Mouse (Mus musculus) hindbrain, embryonic 14.5 days (tissue): ENCODE measurements at regions not wholly inside any gene's neighbourhood (a gene's known extent, or its start where the extent isn't known, plus 50 kb on each side); places are given as distances from the start of the nearest gene placed in this dataset.

Experiments
- ATAC-seq: fragments of 200-750 bp; cut with Nextera tagmentation; 2 replicates; pipeline ENCODE4 v1.8.0; 2017; ENCODE audit warnings: moderate number of reproducible peaks, mild to moderate bottlenecking, moderate TSS enrichment, moderate library complexity; ENCODE audit not compliant: low FRiP score
- DNase-seq: peaks from one replicate; pipeline ENCODE4 v3.0.0-alpha.2; 2015; ENCODE audit warnings: low spot score
- H3K27ac ChIP-seq: fragments of 300-500 bp; sonication (generic); 2 replicates; pipeline ENCODE4 v1.5.1; 2014; ENCODE audit warnings: mild to moderate bottlenecking, moderate library complexity
- H3K27me3 ChIP-seq: fragments of 300-500 bp; sonication (generic); 2 replicates; pipeline ENCODE4 v1.6.1; 2014; ENCODE audit warnings: mild to moderate bottlenecking, low read length, mixed read lengths; ENCODE audit not compliant: control insufficient read depth, insufficient read depth
- H3K36me3 ChIP-seq: fragments of 300-500 bp; sonication (generic); replicated peaks from 2 replicates; pipeline ENCODE4 v1.6.1; 2014; ENCODE audit not compliant: control insufficient read depth, insufficient read depth
- H3K4me1 ChIP-seq: fragments of 300-500 bp; sonication (generic); replicated peaks from 2 replicates; pipeline ENCODE4 v1.6.1; 2014; ENCODE audit warnings: antibody characterized with exemption, low read length, mixed read lengths; ENCODE audit not compliant: control insufficient read depth, insufficient read depth
- H3K4me2 ChIP-seq: fragments of 300-500 bp; sonication (generic); replicated peaks from 2 replicates; pipeline ENCODE4 v1.6.1; 2014; ENCODE audit warnings: mild to moderate bottlenecking, moderate library complexity
- H3K4me3 ChIP-seq: fragments of 300-500 bp; sonication (generic); replicated peaks from 2 replicates; pipeline ENCODE4 v1.5.1; 2014; ENCODE audit warnings: mild to moderate bottlenecking, low read length
- H3K9ac ChIP-seq: fragments of 300-500 bp; sonication (generic); 2 replicates; pipeline ENCODE4 v1.6.1; 2014
- H3K9me3 ChIP-seq: fragments of 300-500 bp; sonication (generic); 2 replicates; pipeline ENCODE4 v1.6.1; 2016; ENCODE audit warnings: low read length; ENCODE audit not compliant: control insufficient read depth
- WGBS: fragments of 180-500 bp; shearing (Covaris S2); extraction: QIAGEN DNeasy Blood & Tissue Kit; methylation state at CpG from one replicate; pipeline ENCODE4 v1.1.7; 2014; 5-methylcytosine and 5-hydroxymethylcytosine counted together

GRCm38 (mm10) chr16:29842071-29842470 lies 222.1 kb upstream of the Hes1 start:
- Histone ChIP-seq H3K27me3 (peaks cover 63% of the 10 kb centered on the region), H3K27ac (no peak overlapping the region), H3K36me3 (no peaks in the 10 kb centered on the region), H3K9me3 (no peaks in the 10 kb centered on the region), H3K4me2 (no peak overlapping the region), H3K4me1 (peaks cover 24% of the 10 kb centered on the region), H3K9ac (no peak overlapping the region), H3K4me3 (no peak overlapping the region)
- no peak for DNase-seq
- 81% methylated on average over 4 of the region's 4 CpGs for WGBS
- no peak for ATAC-seq

DNA sequence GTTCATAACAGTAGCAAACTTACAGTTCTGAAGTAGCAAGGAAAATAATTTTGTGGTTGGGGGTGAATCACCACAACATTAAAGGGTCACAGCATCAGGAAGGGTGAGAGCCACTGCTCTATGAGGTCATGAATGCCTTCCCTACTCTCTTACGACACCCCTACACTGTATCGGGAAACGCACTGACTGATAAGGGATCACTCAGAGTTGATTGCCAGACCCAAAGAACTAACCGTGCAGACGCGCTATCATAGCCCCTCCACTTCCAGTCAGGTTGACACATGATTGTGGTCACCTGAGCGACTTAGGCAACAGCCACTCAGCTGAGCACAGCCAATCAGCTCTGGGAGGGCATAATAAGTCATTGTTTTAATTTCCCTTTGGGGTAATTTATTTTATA lies 220.7 kb upstream of the Hes1 start:
- Histone ChIP-seq H3K36me3 (no peaks in the 10 kb centered on the region), H3K4me3 (no peak overlapping the region), H3K9ac (no peak overlapping the region), H3K27me3 (peaks cover 54% of the 10 kb centered on the region), H3K27ac (no peak overlapping the region), H3K9me3 (no peaks in the 10 kb centered on the region), H3K4me2 (no peak overlapping the region), H3K4me1 (peaks cover 19% of the 10 kb centered on the region)
- 89% methylated on average over 7 of the region's 7 CpGs for WGBS
- DNase-seq (no peak), ATAC-seq (no peak)

DNA sequence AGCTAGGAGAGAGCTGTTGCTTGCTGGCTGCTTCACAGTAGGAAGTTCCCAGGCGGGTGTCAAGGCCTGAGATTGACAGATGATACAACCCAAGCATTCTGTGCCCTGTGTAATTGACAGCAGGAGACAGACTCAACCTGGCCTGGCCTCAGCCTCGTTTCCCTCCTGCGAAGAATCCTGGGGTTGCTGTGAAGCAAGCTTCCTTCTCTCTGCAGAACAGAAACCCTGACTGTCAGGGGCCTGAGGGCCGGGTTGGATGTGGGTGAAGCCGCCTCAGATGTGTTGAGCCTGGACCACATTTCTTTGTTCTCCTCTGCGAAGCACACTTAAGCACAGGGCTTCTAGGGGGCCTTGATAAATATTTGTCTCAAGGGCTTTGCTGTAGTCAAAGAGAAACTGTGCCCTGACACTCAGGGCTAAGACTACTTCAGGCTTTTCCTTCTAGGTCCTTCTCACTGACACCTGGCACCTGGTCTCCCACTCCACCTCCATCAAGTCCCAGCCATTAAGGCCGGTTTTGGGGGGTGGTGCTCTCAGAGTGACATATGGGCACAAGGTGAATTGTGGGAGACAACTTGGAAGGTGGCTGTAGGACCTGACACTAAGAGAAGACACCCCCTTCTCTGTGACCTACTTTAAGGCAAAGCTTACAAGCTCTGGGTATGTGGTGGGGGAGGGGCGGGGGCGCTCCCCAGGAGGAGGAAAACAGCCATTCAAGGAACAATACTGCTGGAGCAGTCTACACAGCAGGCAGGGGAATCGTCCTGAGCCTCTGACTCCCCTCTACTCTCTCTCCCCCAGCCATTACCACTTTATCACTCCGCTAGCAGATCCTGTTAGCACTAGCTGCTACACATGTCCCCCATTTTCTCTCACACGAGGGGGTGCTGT lies 219.2 kb upstream of the Hes1 start:
- Histone ChIP-seq H3K27me3 (peaks cover 55% of the 10 kb centered on the region), H3K36me3 (no peaks in the 10 kb centered on the region), H3K4me1 (peaks cover 5% of the 10 kb centered on the region; the same call in 1 of the 2 replicates), H3K9ac (no peak overlapping the region), H3K27ac (no peak overlapping the region), H3K9me3 (no peaks in the 10 kb centered on the region), H3K4me2 (no peak overlapping the region), H3K4me3 (no peak overlapping the region)
- WGBS: 15% methylated on average over 12 of the region's 12 CpGs
- ATAC-seq (no peak), DNase-seq (no peak)

DNA sequence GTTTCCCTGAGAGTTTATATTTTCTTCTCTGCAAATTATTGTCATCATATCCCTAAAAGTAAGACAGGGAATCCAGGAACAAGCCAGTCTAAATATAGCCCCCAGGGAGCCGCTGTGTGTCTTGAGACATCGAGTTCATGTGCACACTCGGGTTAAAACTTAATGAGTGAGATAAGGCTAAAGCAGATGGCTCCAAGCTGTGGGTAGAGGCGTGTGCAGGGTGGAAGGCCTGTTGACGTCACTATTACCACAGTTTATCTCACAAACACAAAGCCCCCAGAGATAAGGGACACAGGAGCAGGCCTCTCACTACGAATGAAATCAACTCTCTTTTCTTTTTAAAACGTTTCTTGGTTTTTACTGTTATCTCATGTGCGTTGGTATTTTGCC lies 218.6 kb upstream of the Hes1 start:
- 48% methylated on average over 8 of the region's 8 CpGs for WGBS
- no peak for DNase-seq
- Histone ChIP-seq H3K4me1 (peaks cover 5% of the 10 kb centered on the region; the same call in 1 of the 2 replicates), H3K4me2 (no peak overlapping the region), H3K9me3 (no peaks in the 10 kb centered on the region), H3K36me3 (no peaks in the 10 kb centered on the region), H3K27me3 (peaks cover 49% of the 10 kb centered on the region), H3K27ac (no peak overlapping the region), H3K4me3 (no peak overlapping the region), H3K9ac (no peak overlapping the region)
- ATAC-seq: no peak

GRCm38 (mm10) chr16:29847059-29847458 lies 217.1 kb upstream of the Hes1 start:
- Histone ChIP-seq H3K9ac (no peak overlapping the region), H3K9me3 (no peaks in the 10 kb centered on the region), H3K4me1 (peaks cover 5% of the 10 kb centered on the region; the same call in 1 of the 2 replicates), H3K27me3 (peaks cover 34% of the 10 kb centered on the region; the same call in 1 of the 2 replicates), H3K36me3 (no peaks in the 10 kb centered on the region), H3K4me2 (no peak overlapping the region), H3K27ac (no peak overlapping the region), H3K4me3 (no peak overlapping the region)
- ATAC-seq: no peak
- 40% methylated on average over 1 of the region's 1 CpGs for WGBS
- no peak for DNase-seq

DNA sequence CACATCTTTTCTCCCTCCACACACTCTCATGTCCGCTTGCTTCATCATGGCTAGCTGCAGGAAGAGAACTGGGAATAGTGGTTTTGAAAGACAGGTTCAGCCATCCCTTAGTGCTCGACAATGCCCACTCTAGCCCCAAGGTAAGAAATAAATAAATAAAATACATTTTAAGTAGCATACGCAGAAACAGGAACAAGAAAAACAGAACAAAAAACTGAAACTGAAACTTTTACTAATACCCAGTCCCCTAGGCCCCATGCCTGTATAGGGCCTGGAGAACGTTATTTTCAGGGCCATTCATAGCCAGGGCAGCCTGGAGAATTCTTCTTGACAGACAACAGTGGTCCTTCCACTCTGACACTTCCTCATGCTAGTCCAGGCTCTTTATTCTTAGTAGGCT lies 216.4 kb upstream of the Hes1 start:
- no peak for DNase-seq

GRCm38 (mm10) chr16:29848527-29848926 lies 215.7 kb upstream of the Hes1 start:
- no peak for DNase-seq
- WGBS: 90% methylated on average over 12 of the region's 12 CpGs
- no peak overlapping the region for H3K4me2 ChIP-seq
- peaks cover 23% of the 10 kb centered on the region; the same call in 1 of the 2 replicates for H3K27me3 ChIP-seq
- H3K9ac ChIP-seq: no peak overlapping the region
- no peaks in the 10 kb centered on the region for H3K36me3 ChIP-seq
- H3K27ac ChIP-seq: no peak overlapping the region
- no peaks in the 10 kb centered on the region for H3K9me3 ChIP-seq
- ATAC-seq: no peak
- H3K4me3 ChIP-seq: no peak overlapping the region
- peaks cover 5% of the 10 kb centered on the region; the same call in 1 of the 2 replicates for H3K4me1 ChIP-seq

More for the DNA sequence above, 216.4 kb upstream of the Hes1 start:
- Histone ChIP-seq H3K4me3 (no peak overlapping the region), H3K9me3 (no peaks in the 10 kb centered on the region), H3K27ac (no peak overlapping the region), H3K4me2 (no peak overlapping the region), H3K4me1 (peaks cover 5% of the 10 kb centered on the region; the same call in 1 of the 2 replicates), H3K9ac (no peak overlapping the region), H3K36me3 (no peaks in the 10 kb centered on the region), H3K27me3 (peaks cover 28% of the 10 kb centered on the region; the same call in 1 of the 2 replicates)
- 76% methylated on average over 4 of the region's 4 CpGs for WGBS
- ATAC-seq: no peak

- 0 out of 2 replicates have a peak, but pooled peaks cover 20% of the 10 kb centered on the region for H3K27me3 ChIP-seq
- H3K9ac ChIP-seq: no peak overlapping the region
- 78% methylated on average over 7 of the region's 7 CpGs for WGBS
- no peak overlapping the region for H3K4me3 ChIP-seq
- H3K27ac ChIP-seq: no peak overlapping the region
- no peak for ATAC-seq
- no peak for DNase-seq
- H3K36me3 ChIP-seq: no peaks in the 10 kb centered on the region
- no peak overlapping the region for H3K4me2 ChIP-seq
- peaks cover 5% of the 10 kb centered on the region; the same call in 1 of the 2 replicates for H3K4me1 ChIP-seq
- no peaks in the 10 kb centered on the region for H3K9me3 ChIP-seq
These were observed 214.7 kb upstream of the Hes1 start for GRCm38 (mm10) chr16:29849511-29849910.

DNA sequence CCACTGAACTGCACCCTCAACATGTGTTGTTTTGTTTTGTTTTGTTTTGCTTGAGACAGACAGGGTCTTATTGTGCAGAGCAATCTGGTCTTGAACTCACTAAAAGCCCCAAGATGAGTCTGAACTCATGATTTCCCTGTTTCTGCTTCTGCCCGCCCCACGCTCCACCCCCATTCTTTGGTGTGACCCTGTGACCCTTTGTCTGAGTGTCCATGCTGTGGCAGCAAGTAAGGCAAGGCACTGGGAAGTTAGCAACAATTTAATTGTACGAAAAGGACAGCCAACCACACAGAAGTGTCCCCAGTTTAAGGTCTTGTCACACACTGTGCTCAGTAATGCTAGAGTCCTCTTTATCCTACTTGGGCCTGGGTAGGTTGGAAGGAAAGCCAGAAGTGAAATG lies 213.6 kb upstream of the Hes1 start:
- ATAC-seq: no peak
- Histone ChIP-seq H3K9ac (no peak overlapping the region), H3K4me3 (no peak overlapping the region), H3K4me1 (no peaks in the 10 kb centered on the region), H3K27me3 (0 out of 2 replicates have a peak, but pooled peaks cover 12% of the 10 kb centered on the region), H3K27ac (no peak overlapping the region), H3K36me3 (no peaks in the 10 kb centered on the region), H3K9me3 (no peaks in the 10 kb centered on the region), H3K4me2 (no peak overlapping the region)
- no peak for DNase-seq
- WGBS: 45% methylated on average over 3 of the region's 3 CpGs
